Mouse (Mus musculus) T-cell, adult 2 months (primary cell): ENCODE data around the gene Chn2.
A peak's percentile ranks its signal among the peaks of the same experiment; 100 is the strongest.

ENCODE experiments used
- DNase-seq: peaks from one replicate; pipeline ENCODE4 v3.0.0; 2022; ENCODE audit warnings: low spot score

Gene Chn2

GRCm38 (mm10) chr6:54200031-54200722 is 160.8 kb downstream of the Chn2 start:
- DNase-seq = no peak

GRCm38 (mm10) chr6:54202311-54203020 is 163.1 kb downstream of the Chn2 start:
- DNase-seq = no peak

- no peak for DNase-seq
Observed at GRCm38 (mm10) chr6:54203316-54203715, 164.0 kb downstream of the Chn2 start.

- DNase-seq = no peak
Observed at GRCm38 (mm10) chr6:54203926-54204325, 164.6 kb downstream of the Chn2 start.

GRCm38 (mm10) chr6:54204931-54205330 is 165.6 kb downstream of the Chn2 start:
- DNase-seq = no peak

GRCm38 (mm10) chr6:54205471-54205870 is 166.1 kb downstream of the Chn2 start:
- DNase-seq = no peak

- no peak for DNase-seq
Observed at GRCm38 (mm10) chr6:54206221-54206738, 166.9 kb downstream of the Chn2 start.

- DNase-seq = no peak
Observed at GRCm38 (mm10) chr6:54208786-54209185, 169.4 kb downstream of the Chn2 start.

GRCm38 (mm10) chr6:54210971-54211370 is 171.6 kb downstream of the Chn2 start:
- no peak for DNase-seq

GRCm38 (mm10) chr6:54211939-54212338 is 172.6 kb downstream of the Chn2 start:
- no peak for DNase-seq

GRCm38 (mm10) chr6:54213743-54214142 is 174.4 kb downstream of the Chn2 start:
- DNase-seq = no peak

- DNase-seq = no peak
Observed at GRCm38 (mm10) chr6:54215636-54216035, 176.3 kb downstream of the Chn2 start.

GRCm38 (mm10) chr6:54216512-54216911 is 177.2 kb downstream of the Chn2 start:
- no peak for DNase-seq

- DNase-seq = no peak
Observed at GRCm38 (mm10) chr6:54220124-54220523, 180.8 kb downstream of the Chn2 start.

GRCm38 (mm10) chr6:54223529-54223928 is 184.2 kb downstream of the Chn2 start:
- no peak for DNase-seq

GRCm38 (mm10) chr6:54224325-54224724 is 185.0 kb downstream of the Chn2 start:
- no peak for DNase-seq

- DNase-seq = no peak
Observed at GRCm38 (mm10) chr6:54225327-54225726, 186.0 kb downstream of the Chn2 start.

- no peak for DNase-seq
Observed at GRCm38 (mm10) chr6:54227061-54227460, 187.7 kb downstream of the Chn2 start.

GRCm38 (mm10) chr6:54228421-54228820 is 189.1 kb downstream of the Chn2 start:
- no peak for DNase-seq

- DNase-seq = peak; percentile 44
Observed at GRCm38 (mm10) chr6:54228874-54229273, 189.5 kb downstream of the Chn2 start.

GRCm38 (mm10) chr6:54231769-54232558 is 192.6 kb downstream of the Chn2 start:
- DNase-seq = no peak

- DNase-seq = no peak
Observed at GRCm38 (mm10) chr6:54236441-54236840, 197.1 kb downstream of the Chn2 start.

GRCm38 (mm10) chr6:54241761-54242160 is 202.4 kb downstream of the Chn2 start:
- no peak for DNase-seq
